Mouse (Mus musculus) heart, postnatal 10 days (tissue): ENCODE data around the gene Apoa1. TPM values are rescaled to one million over a fixed set of nuclear protein-coding genes. Genes with fewer than 3 reads are reported as not detected.

Experiments
- DNase-seq, 2 experiments: peaks; one replicate each; pipeline ENCODE4 v3.0.0; 2021
- intact Hi-C: fragments of 180-260 bp; cut with DNase I; formaldehyde crosslinking; loops from one replicate; pipeline ENCODE4 v1.15.1; 2025
- total RNA-seq, 2 experiments: library from RNA; stranded (reverse); gene quantifications; 2 replicates each; pipeline ENCODE4 v1.2.3; 2021

The Apoa1 gene
- total RNA-seq, 2 experiments from 2014 or later, result 0.26 to 0.50 TPM

DNA sequence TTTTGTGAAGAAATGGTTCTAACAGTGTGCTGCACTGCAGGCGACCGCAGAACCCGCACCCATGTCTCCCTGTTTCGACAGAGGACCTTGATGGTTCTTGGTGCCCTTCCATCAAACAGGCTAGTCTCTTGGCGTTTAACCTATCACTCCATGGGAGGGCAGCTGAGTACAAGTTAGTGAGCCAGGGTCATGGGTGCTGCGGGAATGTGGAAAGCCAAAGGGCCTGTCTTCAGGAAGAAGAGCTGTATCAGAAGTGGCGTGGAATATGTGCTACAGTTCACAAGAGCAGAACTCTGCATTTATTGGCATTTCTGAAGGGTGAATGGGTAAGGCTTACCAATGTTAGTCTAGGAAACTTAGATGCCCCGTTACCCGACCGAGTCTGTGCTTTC lies 13.4 kb upstream of the Apoa1 start:
- DNase-seq, result no peak
- intact Hi-C loops, result no loop called here

DNA sequence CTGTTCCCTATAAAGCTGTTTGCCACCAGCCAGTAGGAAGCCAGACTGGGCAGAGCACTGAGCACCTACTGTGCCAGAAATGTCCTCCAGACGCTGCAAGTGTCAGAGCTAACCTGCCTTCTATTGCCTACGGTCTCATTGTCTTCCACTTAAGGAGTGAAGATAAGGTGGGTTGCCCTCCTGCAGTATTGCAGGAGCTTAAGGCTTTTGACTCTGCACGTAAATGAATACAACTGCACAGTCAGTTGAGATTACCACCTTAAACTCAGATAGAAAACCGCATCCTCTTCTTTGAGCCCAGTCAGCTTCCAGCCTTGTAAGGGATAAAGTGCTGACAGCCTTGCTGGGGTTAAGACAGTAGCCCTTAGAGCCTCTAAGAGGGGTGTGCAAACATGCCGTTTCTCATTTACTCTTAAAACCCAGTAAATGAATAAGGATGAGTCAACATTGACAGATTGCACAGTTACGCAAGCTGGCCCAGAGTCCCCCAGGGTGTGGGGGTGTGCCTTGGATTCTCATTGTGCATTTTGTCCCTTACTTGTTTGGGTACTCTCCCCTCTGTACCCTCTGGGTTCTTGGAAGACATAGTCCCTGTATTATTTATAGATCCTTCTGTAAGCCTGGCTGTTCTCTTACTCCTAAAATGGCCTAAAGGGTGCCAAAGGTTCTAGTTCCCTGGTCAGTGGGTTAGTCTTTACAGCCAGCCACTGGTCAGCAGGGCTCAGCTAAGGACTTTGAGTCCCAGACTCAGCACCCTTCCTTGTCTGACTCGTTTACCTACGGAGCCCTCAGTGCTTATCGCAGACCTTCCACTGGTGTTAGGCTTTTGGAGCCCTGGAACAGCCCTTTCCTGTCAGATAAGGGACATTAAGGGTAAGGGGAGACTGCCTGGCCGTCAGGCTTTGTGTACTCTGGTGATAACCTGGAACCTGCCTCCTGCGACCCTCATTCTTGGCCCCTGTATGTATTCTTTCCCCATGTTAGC lies 12.8 kb upstream of the Apoa1 start:
- no peak for DNase-seq
- intact Hi-C loops, result no loop called here

DNA sequence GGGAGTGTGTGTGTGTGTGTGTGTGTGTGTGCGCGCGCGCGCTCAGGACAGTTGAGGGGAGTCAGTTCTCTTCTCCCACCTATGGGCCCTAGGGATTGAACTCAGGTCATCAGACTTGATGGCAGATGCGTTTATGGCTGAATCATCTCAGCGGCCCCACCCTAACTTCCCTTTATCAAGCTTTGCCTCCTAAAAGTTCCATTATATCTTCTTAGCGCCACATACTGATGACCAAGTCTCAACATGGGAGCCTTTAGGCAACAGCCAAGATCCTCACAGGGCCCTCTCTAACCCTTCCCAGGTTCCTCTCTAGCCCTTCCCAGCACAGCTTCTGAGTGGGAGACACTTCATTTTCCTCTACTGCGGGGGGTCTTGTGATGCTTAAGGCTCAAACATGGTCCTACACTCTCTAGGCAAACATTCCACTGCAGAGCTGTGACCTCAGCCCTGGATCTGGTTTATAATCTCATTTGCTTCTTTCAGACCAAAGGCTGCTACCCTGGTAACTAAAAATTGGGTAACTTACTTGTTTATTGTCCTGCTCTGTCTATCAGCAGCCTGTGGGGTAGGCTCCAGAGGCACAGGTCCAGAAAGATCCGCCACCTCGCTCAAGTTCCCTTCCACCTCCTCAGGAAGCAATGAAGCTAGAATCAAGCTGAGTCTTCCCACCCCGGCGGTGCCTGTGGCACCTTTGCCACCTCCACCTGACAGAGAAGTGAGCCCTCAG lies 11.5 kb upstream of the Apoa1 start:
- intact Hi-C loops, result no loop called here

DNA sequence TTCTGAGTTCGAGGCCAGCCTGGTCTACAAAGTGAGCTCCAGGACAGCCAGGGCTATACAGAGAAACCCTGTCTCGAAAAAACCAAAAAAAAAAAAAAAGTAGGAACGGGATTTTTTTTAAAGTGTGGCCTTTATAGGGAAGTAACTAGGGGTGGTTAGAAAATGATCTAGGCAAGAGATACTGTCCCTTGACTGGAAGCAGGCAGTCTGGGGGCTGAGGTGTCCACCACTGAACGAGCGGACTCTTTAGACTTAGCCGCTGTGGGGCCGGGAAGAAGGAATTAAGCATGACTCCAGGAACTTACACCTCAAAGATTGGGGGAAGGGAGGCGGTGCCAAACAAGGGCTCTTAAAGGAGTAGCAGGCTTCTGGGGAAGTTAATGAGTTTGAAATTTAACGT lies 10.2 kb upstream of the Apoa1 start:
- intact Hi-C loops, result no loop called here

More for the DNA sequence above, 11.5 kb upstream of the Apoa1 start:
- no peak for DNase-seq

GRCm38 (mm10) chr9:46223090-46223489 lies 5.3 kb upstream of the Apoa1 start:
- intact Hi-C loops, result no loop called here
- DNase-seq, result no peak

More for the DNA sequence above, 10.2 kb upstream of the Apoa1 start:
- DNase-seq, result no peak

DNA sequence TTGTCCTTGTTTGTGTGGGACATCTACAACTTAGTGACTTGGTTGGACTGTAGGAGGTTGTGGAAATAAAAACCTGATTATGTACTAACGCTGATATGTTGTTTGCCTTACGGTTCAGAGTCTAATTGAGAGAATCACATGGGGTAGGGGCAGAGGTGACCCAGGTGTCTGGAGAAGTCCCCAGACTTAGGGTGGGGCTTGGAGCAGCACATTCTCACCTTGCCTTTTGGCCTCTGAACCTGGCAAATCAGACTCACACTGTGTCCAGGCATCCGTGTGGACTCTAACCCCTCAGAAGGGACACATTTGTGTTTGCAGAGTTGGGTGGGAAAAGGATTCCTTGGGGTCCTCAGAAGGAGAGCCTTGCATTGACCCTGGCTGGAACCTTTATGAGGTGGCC lies 4.3 kb upstream of the Apoa1 start:
- intact Hi-C loops, result no loop called here
- DNase-seq, result no peak

- intact Hi-C loops, result no loop called here
- no peak for DNase-seq
Observed at GRCm38 (mm10) chr9:46224945-46225660, 3.3 kb upstream of the Apoa1 start.

GRCm38 (mm10) chr9:46227064-46227614 lies 1.2 kb upstream of the Apoa1 start:
- no peak for DNase-seq
- intact Hi-C loops, result no loop called here

DNA sequence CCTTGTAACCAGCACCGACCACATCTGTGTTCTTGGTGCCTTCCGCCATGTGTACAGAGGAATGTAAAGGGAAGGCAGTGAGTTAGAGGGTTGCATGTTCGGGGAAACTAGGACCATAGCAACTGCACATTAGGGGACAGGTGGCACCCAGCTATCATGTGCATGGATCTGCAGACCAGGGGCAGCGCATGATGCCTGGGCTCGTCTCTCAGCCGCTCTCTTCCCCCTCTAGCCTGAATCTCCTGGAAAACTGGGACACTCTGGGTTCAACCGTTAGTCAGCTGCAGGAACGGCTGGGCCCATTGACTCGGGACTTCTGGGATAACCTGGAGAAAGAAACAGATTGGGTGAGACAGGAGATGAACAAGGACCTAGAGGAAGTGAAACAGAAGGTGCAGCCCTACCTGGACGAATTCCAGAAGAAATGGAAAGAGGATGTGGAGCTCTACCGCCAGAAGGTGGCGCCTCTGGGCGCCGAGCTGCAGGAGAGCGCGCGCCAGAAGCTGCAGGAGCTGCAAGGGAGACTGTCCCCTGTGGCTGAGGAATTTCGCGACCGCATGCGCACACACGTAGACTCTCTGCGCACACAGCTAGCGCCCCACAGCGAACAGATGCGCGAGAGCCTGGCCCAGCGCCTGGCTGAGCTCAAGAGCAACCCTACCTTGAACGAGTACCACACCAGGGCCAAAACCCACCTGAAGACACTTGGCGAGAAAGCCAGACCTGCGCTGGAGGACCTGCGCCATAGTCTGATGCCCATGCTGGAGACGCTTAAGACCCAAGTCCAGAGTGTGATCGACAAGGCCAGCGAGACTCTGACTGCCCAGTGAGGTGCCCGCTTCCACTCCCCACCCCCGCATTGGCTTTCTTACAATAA lies 1.4 kb downstream of the Apoa1 start:
- peak; percentile 85 to 91 for DNase-seq
- intact Hi-C loops, result loop anchor here (2.0 kb wide), 1 partner anchor 17 kb away; no protein-coding TSS in a partner anchor

DNA sequence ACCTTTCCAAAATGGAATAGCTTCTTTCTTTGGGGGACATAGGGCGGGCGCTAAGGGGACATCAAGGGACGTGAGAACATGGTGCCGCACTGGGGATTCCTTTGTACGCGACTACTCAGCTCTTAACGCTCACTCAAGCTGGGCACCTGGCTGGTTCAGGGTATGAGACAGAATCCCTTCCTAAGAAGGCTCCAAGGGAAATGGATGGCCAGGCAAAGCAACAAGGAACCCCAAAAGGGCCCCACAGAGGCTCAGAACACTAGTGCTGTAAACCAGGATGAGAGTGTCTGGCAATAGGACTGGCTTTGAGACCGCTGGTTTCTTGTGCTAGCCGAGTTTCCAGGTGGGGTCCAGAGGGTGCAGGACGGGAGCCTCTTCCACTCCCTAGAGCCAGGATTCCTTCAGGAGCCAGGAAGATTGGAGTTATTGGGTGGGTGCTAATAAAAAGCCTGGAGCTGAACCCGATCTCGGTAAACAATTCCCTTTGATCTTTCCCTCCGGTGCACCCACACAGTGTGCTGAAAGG lies 2.1 kb downstream of the Apoa1 start:
- intact Hi-C loops, result loop anchor here (2.0 kb wide), 1 partner anchor 16 kb away; no protein-coding TSS in a partner anchor
- no peak for DNase-seq

GRCm38 (mm10) chr9:46235196-46235595 lies 6.8 kb downstream of the Apoa1 start:
- intact Hi-C loops, result no loop called here
- no peak for DNase-seq

DNA sequence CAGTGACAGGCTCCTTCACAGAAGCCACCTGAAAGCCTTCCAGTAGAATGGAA lies 7.0 kb downstream of the Apoa1 start, which contains the start of gene Apoc3:
Gene Apoc3 (minus strand): TSS at position 41 of the 53 bp plus-strand sequence.
- intact Hi-C loops, result no loop called here

GRCm38 (mm10) chr9:46235649-46236048 lies 7.3 kb downstream of the Apoa1 start:
- intact Hi-C loops, result no loop called here
- DNase-seq, result no peak

More for the DNA sequence above, 7.0 kb downstream of the Apoa1 start, which contains the start of gene Apoc3:
- no peak for DNase-seq

DNA sequence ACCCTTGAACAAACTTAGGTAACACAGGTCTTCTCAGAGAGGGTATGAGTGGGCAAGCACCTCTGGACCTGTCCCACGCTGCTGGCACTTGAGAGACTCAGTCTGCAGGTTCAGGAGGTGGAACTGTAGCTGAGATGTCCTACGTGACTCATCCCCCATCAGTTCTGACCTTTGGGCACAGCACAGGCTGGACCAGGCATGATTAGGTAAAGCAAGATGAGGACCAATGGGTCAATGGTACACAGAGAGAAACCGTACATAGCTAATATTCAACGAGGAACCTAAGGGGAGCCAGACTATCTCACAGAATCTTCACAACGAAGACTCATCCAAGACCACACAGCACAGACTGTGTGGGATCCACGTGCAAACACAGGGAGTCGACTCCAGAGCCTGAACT lies 10.5 kb downstream of the Apoa1 start:
- no peak for DNase-seq
- intact Hi-C loops, result no loop called here

DNA sequence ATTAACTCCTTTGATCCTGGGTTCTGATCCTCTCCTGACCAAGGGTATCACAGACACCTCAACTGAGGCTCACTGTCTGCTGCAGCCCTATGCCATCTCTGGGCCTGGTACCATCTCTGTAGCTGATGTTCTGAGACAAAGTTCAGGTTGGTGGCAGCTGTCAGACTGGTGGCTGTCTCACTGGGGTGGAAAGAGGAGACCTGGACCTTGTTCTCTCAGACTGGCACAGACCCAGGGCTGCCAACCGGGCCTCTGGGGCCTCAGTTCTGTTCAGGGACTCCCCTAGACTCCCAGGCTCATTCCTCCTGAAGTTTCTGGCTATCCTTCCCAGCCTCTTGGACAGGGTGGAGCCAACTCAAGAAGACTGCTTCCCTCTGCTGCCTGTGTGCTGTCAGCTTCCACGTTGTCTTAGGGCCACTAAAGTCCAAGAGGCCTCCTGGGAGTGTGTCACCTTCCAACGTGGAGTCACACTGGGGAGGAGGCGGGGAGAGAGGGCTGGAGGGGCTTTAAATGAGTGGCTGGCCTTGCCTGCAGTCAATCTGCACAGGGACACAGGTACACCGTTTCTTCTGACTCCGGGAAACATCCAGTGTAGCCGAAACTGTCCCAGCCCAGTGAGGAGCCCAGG lies 12.3 kb downstream of the Apoa1 start, which contains the start of gene Apoa4:
Gene Apoa4 (plus strand): TSS at position 171 of the 628 bp plus-strand sequence.
- no peak for DNase-seq
- intact Hi-C loops, result no loop called here

DNA sequence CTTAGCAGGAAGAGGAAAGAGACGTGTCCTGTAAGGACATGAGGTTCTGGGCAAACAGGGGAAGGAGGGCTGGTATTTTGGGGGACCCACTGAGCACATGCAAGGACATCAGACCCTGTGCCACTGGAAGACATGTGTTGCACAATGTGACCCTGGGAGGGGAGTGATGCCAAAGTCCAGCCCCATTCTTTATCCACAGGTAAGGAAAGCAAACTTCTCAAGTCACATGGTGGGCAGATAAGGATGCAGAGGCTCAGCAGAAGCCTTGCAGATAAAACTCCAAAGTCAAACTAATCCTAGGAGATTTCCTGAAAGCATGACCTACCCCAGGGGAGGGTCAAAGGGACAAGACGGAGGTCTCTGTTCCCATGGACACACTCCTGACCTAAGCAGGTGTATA lies 13.4 kb downstream of the Apoa1 start:
- intact Hi-C loops, result no loop called here
- no peak for DNase-seq

- intact Hi-C loops, result no loop called here
- no peak for DNase-seq
Observed at GRCm38 (mm10) chr9:46243122-46243521, 14.7 kb downstream of the Apoa1 start.

- DNase-seq, result no peak
- intact Hi-C loops, result no loop called here
Observed at GRCm38 (mm10) chr9:46243584-46243983, 15.2 kb downstream of the Apoa1 start.

- intact Hi-C loops, result loop anchor here (1.0 to 5.0 kb wide), 4 partner anchors 16 to 243 kb away; no protein-coding TSS in a partner anchor
- peak; percentile 68 to 82 for DNase-seq
Observed at GRCm38 (mm10) chr9:46246752-46247324, 18.5 kb downstream of the Apoa1 start.
